Mouse (Mus musculus) T-helper 2 cell (primary cell): Measurements from ENCODE around the gene Cdc14a.

Source experiments
- in situ Hi-C: fragments of 300-600 bp; cut with MboI, MseI; formaldehyde crosslinking; loops from one replicate; pipeline ENCODE4 v1.15.1; 2025; ENCODE audit warnings: high pct_unique_total_duplicates

The Cdc14a gene

GRCm38 (mm10) chr3:116414451-116414860 is 9.4 kb downstream of the Cdc14a start:
- in situ Hi-C loops, result no loop called here

GRCm38 (mm10) chr3:116412954-116413724 is 10.7 kb downstream of the Cdc14a start:
- in situ Hi-C loops, result no loop called here

- in situ Hi-C loops, result no loop called here
These were observed 13.8 kb downstream of the Cdc14a start for GRCm38 (mm10) chr3:116410051-116410450.

- in situ Hi-C loops, result no loop called here
These were observed 14.3 kb downstream of the Cdc14a start for GRCm38 (mm10) chr3:116409486-116409885.

- in situ Hi-C loops, result no loop called here
These were observed 15.0 kb downstream of the Cdc14a start for GRCm38 (mm10) chr3:116408856-116409255.

- in situ Hi-C loops, result no loop called here
These were observed 18.3 kb downstream of the Cdc14a start for GRCm38 (mm10) chr3:116405516-116405915.

DNA sequence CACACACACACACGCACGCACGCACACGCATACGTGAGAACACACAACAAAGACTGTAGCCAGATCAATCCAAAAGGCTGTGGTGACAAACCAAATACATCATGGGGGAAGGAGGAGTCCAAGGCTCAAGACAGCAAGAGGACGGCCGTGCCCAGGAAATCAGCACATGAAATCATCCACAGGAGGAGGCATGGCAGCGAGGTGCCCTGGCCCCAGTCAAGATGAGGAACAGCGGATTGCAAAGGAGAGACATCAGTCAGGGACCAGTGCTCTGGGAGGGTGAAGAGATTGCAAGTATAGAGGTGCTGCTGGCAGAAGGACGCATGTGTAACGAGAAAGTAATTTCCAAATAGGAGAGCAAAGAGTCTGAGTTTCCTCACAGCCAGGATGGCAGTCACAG is 22.4 kb downstream of the Cdc14a start:
- in situ Hi-C loops, result no loop called here

DNA sequence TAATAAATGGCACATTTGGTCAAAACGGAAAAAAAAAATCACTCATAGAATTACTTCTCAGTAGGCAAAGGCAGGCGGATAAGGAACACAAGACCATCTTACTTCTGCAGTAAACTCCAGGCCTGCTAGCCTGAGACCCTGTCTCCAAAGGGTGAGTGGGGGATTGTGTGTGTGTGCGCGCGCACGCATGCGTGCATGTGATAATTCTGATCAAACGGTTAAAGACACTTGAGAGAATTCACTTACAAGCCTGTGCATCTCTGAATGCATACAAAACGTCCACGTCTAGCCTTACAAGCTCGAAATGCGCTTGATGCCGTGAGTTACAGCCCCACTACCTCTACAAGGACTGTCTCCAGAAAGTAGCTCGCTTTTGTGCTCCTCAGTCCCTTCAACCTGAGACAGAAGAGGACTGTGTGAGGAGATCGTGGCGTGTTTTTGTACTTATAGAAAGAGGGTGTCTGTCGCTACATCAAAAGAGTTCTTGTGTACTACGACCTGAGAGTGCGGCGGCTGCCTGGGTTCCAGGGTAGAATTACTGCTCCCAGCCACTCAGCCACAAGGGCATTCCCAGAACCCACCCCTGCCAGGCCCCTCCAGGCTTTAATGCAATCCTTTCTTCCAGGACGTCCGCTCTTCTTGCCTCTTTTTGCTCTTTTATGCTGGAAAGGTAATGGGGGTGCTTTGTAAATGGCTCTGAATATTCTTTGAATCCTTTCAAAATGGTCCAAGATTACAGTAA is 24.3 kb downstream of the Cdc14a start:
- in situ Hi-C loops, result no loop called here

DNA sequence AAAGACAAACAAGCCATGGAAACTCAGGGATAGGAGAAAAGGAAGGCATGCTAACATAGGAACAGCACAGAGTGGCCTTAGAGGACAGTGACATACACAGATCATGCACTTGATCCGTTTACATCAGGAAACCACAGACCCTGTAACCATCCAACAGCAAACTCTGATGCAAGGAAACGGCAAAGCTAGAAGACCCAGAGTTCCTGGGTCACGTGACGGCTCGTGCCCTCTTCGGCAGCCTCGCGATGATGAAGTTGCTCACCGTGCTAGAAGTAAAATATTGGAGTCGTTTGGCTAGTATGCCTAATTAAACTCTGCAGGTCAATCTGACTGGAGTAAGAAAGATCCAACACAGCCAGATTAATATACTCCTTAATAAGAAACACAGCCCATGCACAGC is 25.3 kb downstream of the Cdc14a start:
- in situ Hi-C loops, result no loop called here

DNA sequence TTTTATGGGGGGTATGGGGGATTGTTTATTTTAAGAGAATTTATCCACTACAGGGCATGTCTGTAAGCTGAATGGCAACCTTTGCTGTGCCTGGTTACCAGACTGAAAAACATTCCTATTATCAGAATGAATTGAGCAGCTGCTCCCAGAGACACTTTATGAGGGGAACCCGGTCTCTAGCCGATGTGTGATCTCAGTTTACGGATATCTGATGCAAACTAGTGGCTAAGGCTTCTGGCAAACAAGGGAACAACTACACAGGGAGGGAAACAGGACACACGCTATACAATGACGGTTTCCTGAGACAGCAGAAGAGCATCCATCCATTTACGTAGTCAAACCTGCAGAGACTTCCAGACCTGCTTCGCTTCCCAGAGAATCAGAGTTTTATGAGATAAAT is 25.9 kb downstream of the Cdc14a start:
- in situ Hi-C loops, result no loop called here

GRCm38 (mm10) chr3:116397341-116397740 is 26.5 kb downstream of the Cdc14a start:
- in situ Hi-C loops, result no loop called here

DNA sequence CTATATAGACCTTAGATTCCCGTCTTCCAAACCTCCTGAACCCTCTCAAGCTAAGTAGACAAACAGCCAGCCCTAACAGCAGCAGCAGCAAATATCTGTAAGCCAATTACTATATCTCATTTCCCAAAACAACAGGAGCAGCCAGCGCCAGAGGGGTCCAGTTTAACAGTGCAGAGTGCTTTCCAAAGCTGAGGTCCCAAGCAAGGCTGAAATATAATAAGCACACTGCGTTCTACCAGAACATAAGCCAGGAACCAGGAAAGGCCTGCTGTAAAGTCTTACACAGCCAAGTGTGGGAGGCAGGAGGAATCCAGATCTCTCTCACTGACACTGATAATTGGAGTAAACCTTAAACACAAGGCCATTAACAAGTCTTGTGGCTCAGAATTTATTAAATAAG is 27.3 kb downstream of the Cdc14a start:
- in situ Hi-C loops, result no loop called here

DNA sequence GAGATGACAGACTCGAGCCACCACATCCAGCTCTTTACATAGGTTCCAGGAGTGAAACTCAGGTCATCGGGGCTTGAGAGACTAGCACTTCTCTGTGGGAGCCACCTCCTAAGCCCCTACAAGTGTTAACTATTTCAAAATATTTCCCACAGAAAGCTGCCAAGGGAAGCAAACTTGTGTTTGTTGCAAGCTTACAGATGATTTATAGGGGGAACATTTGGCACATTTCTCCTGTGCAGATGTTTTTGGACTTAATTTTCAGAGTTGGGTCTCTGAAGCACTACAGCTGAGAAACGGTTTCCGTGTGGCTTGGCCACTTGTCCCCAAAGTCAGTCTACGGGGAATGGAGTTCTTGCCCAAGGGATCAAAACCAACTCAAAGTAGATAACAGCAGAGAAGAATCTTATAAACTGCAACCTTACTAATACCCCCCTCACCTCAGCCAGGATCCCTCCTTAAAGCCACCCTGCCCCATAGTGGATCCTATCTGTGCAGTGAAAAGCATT is 28.9 kb downstream of the Cdc14a start:
- in situ Hi-C loops, result no loop called here

- in situ Hi-C loops, result no loop called here
These were observed 32.4 kb downstream of the Cdc14a start for GRCm38 (mm10) chr3:116391399-116391798.

- in situ Hi-C loops, result no loop called here
These were observed 34.0 kb downstream of the Cdc14a start for GRCm38 (mm10) chr3:116389500-116390470.

DNA sequence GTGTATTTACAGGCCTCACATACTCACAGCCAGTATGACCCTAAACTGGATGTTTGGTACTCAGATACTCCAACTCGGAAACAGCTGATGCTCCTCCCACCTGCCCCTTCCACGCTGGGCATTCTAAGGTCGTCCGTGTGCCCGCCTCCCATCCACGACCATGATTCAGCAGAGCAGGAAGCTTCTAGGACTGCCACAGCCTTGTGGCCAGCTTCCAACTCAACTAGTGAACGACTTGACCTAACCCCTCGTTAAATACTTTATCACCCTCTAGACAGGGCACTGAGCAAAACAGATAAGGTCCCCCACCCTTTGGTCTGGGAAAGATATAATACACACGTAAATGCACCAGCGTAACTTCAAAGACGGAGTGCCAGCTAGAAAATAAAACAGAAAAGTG is 35.0 kb downstream of the Cdc14a start:
- in situ Hi-C loops, result no loop called here

DNA sequence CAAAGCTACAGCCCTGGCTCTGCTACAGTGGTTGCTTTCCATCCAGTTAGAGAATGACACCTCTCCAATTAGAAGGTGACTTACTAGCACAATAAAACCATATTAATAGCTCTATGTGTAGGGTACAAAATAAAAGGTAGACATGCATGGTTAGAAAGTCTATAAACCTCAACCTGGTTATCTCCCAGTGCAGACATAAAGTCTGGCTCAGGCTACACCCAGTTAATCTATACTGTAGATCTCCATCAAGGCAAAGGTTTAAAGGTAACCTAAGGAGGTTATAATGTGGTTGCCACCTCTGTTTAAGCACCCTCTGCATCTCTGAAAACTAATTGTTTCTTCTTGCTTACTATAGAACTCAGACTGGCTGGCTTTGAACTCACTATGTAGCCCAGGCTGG is 36.9 kb downstream of the Cdc14a start:
- in situ Hi-C loops, result no loop called here

GRCm38 (mm10) chr3:116386342-116386741 is 37.5 kb downstream of the Cdc14a start:
- in situ Hi-C loops, result no loop called here

DNA sequence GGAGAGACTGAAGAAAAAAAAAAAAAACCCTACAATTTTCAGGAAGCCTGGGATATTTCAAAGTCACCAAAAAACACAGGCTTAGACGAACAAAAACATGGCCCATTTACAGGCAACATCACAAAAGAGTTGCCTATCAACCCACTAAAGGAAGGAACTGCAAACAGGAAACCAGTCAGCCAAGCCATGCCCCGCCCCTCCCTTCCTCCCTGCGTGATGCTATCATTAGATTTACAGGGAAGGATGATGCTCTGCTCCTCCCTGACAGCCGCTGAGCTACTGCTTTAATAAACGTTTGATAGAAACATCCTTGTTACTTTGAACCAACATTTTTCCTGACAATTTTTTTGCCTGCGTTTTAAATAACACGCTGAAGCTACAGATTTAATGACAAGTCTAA is 39.5 kb downstream of the Cdc14a start:
- in situ Hi-C loops, result no loop called here

- in situ Hi-C loops, result no loop called here
These were observed 43.5 kb downstream of the Cdc14a start for GRCm38 (mm10) chr3:116380319-116380718.

DNA sequence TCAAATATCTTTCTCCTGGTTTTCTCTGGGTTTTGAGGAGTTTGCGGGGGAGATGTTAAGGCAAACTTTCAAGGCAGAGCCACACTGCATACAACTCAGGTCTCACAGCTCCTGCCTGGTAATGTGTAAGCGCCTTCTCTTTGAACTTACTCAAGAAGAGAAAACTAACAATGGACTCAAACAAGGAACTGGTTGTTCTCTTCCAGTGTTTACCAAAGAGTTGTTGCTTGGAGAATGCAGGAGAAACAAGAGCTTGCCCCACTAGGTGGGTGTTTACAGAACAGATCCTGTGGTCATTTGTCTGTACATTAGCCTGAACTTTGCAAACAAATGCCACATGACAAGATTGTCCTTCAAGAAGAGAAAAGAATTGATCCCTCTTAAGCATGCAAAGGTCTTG is 48.4 kb downstream of the Cdc14a start:
- in situ Hi-C loops, result no loop called here

DNA sequence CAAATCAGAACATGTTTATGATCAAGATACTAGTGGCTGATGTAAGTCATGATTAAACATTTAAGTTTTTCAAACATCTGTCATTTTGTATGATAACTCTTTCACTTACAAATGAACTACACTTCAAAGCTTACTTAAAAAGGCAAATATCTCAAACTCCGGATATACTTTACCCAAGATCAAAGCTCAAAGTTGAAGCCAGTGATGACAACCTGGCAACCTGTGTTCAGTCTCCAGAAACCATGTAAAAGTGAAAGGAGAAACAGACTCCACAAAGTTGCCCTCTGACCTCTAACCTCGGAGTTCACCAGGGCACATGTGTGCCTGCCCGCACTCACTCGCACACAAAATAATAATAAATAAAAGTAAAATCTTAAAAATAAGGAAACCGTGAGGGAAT is 49.3 kb downstream of the Cdc14a start:
- in situ Hi-C loops, result no loop called here
